Mouse (Mus musculus): ENCODE results near the gene Rab10. TPM values are rescaled to one million over a fixed set of nuclear protein-coding genes. Genes with fewer than 3 reads are reported as not detected.

Gene Rab10
- polyA plus RNA-seq (2014; fragmentation: Nextera tagmentation; extraction: Ambion mirVana), result 111 and 118 TPM in 2 replicates

- H3K27me3 ChIP-seq (ENCODE audit: control insufficient read depth, insufficient read depth, low read length), result no peaks in the 10 kb centered on the region
- under 1% methylated on average over 95 of the region's 111 CpGs for WGBS
- H3K27ac ChIP-seq (ENCODE audit: low read depth, low read length), result peak within 1 kb of the TSS; percentile 93
- ATAC-seq (replicated peaks; ENCODE audit: low FRiP score), result peak; percentile 97
- peak within 1 kb of the TSS; percentile 83 for H3K4me3 ChIP-seq (ENCODE audit: low read depth, low read length)
- H3K4me1 ChIP-seq (replicated peaks; ENCODE audit: control insufficient read depth, insufficient read depth, low read length), result peaks cover 4% of the 10 kb centered on the region; the same call in 1 of the 2 replicates
- H3K9ac ChIP-seq (ENCODE audit: low read length), result peak within 1 kb of the TSS; percentile 84
- H3K4me2 ChIP-seq (ENCODE audit: low read depth, low read length, severe bottlenecking), result peak within 1 kb of the TSS; percentile 75
- peak; percentile 99 for DNase-seq (ENCODE audit: low spot score)
- H3K36me3 ChIP-seq (ENCODE audit: control insufficient read depth, insufficient read depth, low read length), result no peaks in the 10 kb centered on the region
- H3K9me3 ChIP-seq (ENCODE audit: control insufficient read depth, low read length), result no peaks in the 10 kb centered on the region
Measured at GRCm38 (mm10) chr12:3309391-3310320, at the start of gene Rab10. Gene Rab10 (minus strand): TSS chr12:3309969.

GRCm38 (mm10) chr12:3359302-3359701 is 49.5 kb upstream of the Rab10 start:
- Histone ChIP-seq H3K4me1 (replicated peaks; ENCODE audit: control insufficient read depth, insufficient read depth, low read length) (no peaks in the 10 kb centered on the region), H3K9me3 (ENCODE audit: control insufficient read depth, low read length) (no peaks in the 10 kb centered on the region), H3K4me3 (ENCODE audit: low read depth, low read length) (no peak overlapping the region), H3K27ac (ENCODE audit: low read depth, low read length) (no peak overlapping the region), H3K27me3 (ENCODE audit: control insufficient read depth, insufficient read depth, low read length) (no peaks in the 10 kb centered on the region), H3K36me3 (ENCODE audit: control insufficient read depth, insufficient read depth, low read length) (no peaks in the 10 kb centered on the region), H3K9ac (ENCODE audit: low read length) (no peak overlapping the region), H3K4me2 (ENCODE audit: low read depth, low read length, severe bottlenecking) (no peak overlapping the region)
- ATAC-seq (replicated peaks; ENCODE audit: low FRiP score) (peak; percentile 40; the same call in 1 of the 2 replicates), DNase-seq (ENCODE audit: low spot score) (peak; percentile 82)
- 32% methylated on average over 3 of the region's 3 CpGs for WGBS

GRCm38 (mm10) chr12:3356824-3357223 is 47.1 kb upstream of the Rab10 start:
- Histone ChIP-seq H3K4me2 (ENCODE audit: low read depth, low read length, severe bottlenecking) (no peak overlapping the region), H3K9me3 (ENCODE audit: control insufficient read depth, low read length) (no peaks in the 10 kb centered on the region), H3K36me3 (ENCODE audit: control insufficient read depth, insufficient read depth, low read length) (no peaks in the 10 kb centered on the region), H3K27me3 (ENCODE audit: control insufficient read depth, insufficient read depth, low read length) (no peaks in the 10 kb centered on the region), H3K4me1 (replicated peaks; ENCODE audit: control insufficient read depth, insufficient read depth, low read length) (no peaks in the 10 kb centered on the region), H3K27ac (ENCODE audit: low read depth, low read length) (no peak overlapping the region), H3K4me3 (ENCODE audit: low read depth, low read length) (no peak overlapping the region), H3K9ac (ENCODE audit: low read length) (no peak overlapping the region)
- DNase-seq (ENCODE audit: low spot score) (no peak), ATAC-seq (replicated peaks; ENCODE audit: low FRiP score) (no peak)
- 73% methylated on average over 16 of the region's 16 CpGs for WGBS

GRCm38 (mm10) chr12:3355068-3355467 is 45.3 kb upstream of the Rab10 start:
- no peak for ATAC-seq (replicated peaks; ENCODE audit: low FRiP score)
- Histone ChIP-seq H3K4me3 (ENCODE audit: low read depth, low read length) (no peak overlapping the region), H3K9me3 (ENCODE audit: control insufficient read depth, low read length) (no peaks in the 10 kb centered on the region), H3K36me3 (ENCODE audit: control insufficient read depth, insufficient read depth, low read length) (no peaks in the 10 kb centered on the region), H3K27me3 (ENCODE audit: control insufficient read depth, insufficient read depth, low read length) (no peaks in the 10 kb centered on the region), H3K9ac (ENCODE audit: low read length) (no peak overlapping the region), H3K4me2 (ENCODE audit: low read depth, low read length, severe bottlenecking) (no peak overlapping the region), H3K4me1 (replicated peaks; ENCODE audit: control insufficient read depth, insufficient read depth, low read length) (no peaks in the 10 kb centered on the region), H3K27ac (ENCODE audit: low read depth, low read length) (no peak overlapping the region)
- WGBS, result 90% methylated on average over 8 of the region's 8 CpGs
- DNase-seq (ENCODE audit: low spot score), result no peak

GRCm38 (mm10) chr12:3352216-3352615 is 42.4 kb upstream of the Rab10 start:
- Histone ChIP-seq H3K4me1 (replicated peaks; ENCODE audit: control insufficient read depth, insufficient read depth, low read length) (no peaks in the 10 kb centered on the region), H3K27ac (ENCODE audit: low read depth, low read length) (no peak overlapping the region), H3K9me3 (ENCODE audit: control insufficient read depth, low read length) (no peaks in the 10 kb centered on the region), H3K4me3 (ENCODE audit: low read depth, low read length) (no peak overlapping the region), H3K36me3 (ENCODE audit: control insufficient read depth, insufficient read depth, low read length) (no peaks in the 10 kb centered on the region), H3K27me3 (ENCODE audit: control insufficient read depth, insufficient read depth, low read length) (no peaks in the 10 kb centered on the region), H3K4me2 (ENCODE audit: low read depth, low read length, severe bottlenecking) (no peak overlapping the region), H3K9ac (ENCODE audit: low read length) (no peak overlapping the region)
- DNase-seq (ENCODE audit: low spot score) (no peak), ATAC-seq (replicated peaks; ENCODE audit: low FRiP score) (no peak)
- 85% methylated on average over 6 of the region's 6 CpGs for WGBS

- H3K36me3 ChIP-seq (ENCODE audit: control insufficient read depth, insufficient read depth, low read length), result no peaks in the 10 kb centered on the region
- no peak for DNase-seq (ENCODE audit: low spot score)
- WGBS, result 72% methylated on average over 5 of the region's 5 CpGs
- H3K9me3 ChIP-seq (ENCODE audit: control insufficient read depth, low read length), result no peaks in the 10 kb centered on the region
- ATAC-seq (replicated peaks; ENCODE audit: low FRiP score), result no peak
- no peak overlapping the region for H3K4me2 ChIP-seq (ENCODE audit: low read depth, low read length, severe bottlenecking)
- no peak overlapping the region for H3K9ac ChIP-seq (ENCODE audit: low read length)
- no peaks in the 10 kb centered on the region for H3K27me3 ChIP-seq (ENCODE audit: control insufficient read depth, insufficient read depth, low read length)
- H3K27ac ChIP-seq (ENCODE audit: low read depth, low read length), result no peak overlapping the region
- no peaks in the 10 kb centered on the region for H3K4me1 ChIP-seq (replicated peaks; ENCODE audit: control insufficient read depth, insufficient read depth, low read length)
- no peak overlapping the region for H3K4me3 ChIP-seq (ENCODE audit: low read depth, low read length)
Measured at GRCm38 (mm10) chr12:3350136-3350535, 40.4 kb upstream of the Rab10 start.

GRCm38 (mm10) chr12:3349387-3349786 is 39.6 kb upstream of the Rab10 start:
- no peak overlapping the region for H3K4me2 ChIP-seq (ENCODE audit: low read depth, low read length, severe bottlenecking)
- 60% methylated on average over 2 of the region's 3 CpGs for WGBS
- H3K27ac ChIP-seq (ENCODE audit: low read depth, low read length), result no peak overlapping the region
- H3K9me3 ChIP-seq (ENCODE audit: control insufficient read depth, low read length), result no peaks in the 10 kb centered on the region
- H3K4me1 ChIP-seq (replicated peaks; ENCODE audit: control insufficient read depth, insufficient read depth, low read length), result no peaks in the 10 kb centered on the region
- H3K27me3 ChIP-seq (ENCODE audit: control insufficient read depth, insufficient read depth, low read length), result no peaks in the 10 kb centered on the region
- ATAC-seq (replicated peaks; ENCODE audit: low FRiP score), result no peak
- no peak for DNase-seq (ENCODE audit: low spot score)
- H3K36me3 ChIP-seq (ENCODE audit: control insufficient read depth, insufficient read depth, low read length), result no peaks in the 10 kb centered on the region
- no peak overlapping the region for H3K4me3 ChIP-seq (ENCODE audit: low read depth, low read length)
- H3K9ac ChIP-seq (ENCODE audit: low read length), result no peak overlapping the region

GRCm38 (mm10) chr12:3347682-3348081 is 37.9 kb upstream of the Rab10 start:
- Histone ChIP-seq H3K27ac (ENCODE audit: low read depth, low read length) (no peak overlapping the region), H3K4me3 (ENCODE audit: low read depth, low read length) (no peak overlapping the region), H3K4me1 (replicated peaks; ENCODE audit: control insufficient read depth, insufficient read depth, low read length) (no peaks in the 10 kb centered on the region), H3K9ac (ENCODE audit: low read length) (no peak overlapping the region), H3K27me3 (ENCODE audit: control insufficient read depth, insufficient read depth, low read length) (no peaks in the 10 kb centered on the region), H3K4me2 (ENCODE audit: low read depth, low read length, severe bottlenecking) (no peak overlapping the region), H3K36me3 (ENCODE audit: control insufficient read depth, insufficient read depth, low read length) (no peaks in the 10 kb centered on the region), H3K9me3 (ENCODE audit: control insufficient read depth, low read length) (no peaks in the 10 kb centered on the region)
- ATAC-seq (replicated peaks; ENCODE audit: low FRiP score) (no peak), DNase-seq (ENCODE audit: low spot score) (no peak)

GRCm38 (mm10) chr12:3345038-3345437 is 35.3 kb upstream of the Rab10 start:
- H3K36me3 ChIP-seq (ENCODE audit: control insufficient read depth, insufficient read depth, low read length), result no peaks in the 10 kb centered on the region
- DNase-seq (ENCODE audit: low spot score), result no peak
- WGBS, result 88% methylated on average over 5 of the region's 5 CpGs
- no peak overlapping the region for H3K4me2 ChIP-seq (ENCODE audit: low read depth, low read length, severe bottlenecking)
- H3K9me3 ChIP-seq (ENCODE audit: control insufficient read depth, low read length), result no peaks in the 10 kb centered on the region; the same call in 1 of the 2 replicates
- no peak overlapping the region for H3K4me3 ChIP-seq (ENCODE audit: low read depth, low read length)
- no peaks in the 10 kb centered on the region for H3K4me1 ChIP-seq (replicated peaks; ENCODE audit: control insufficient read depth, insufficient read depth, low read length)
- H3K27ac ChIP-seq (ENCODE audit: low read depth, low read length), result no peak overlapping the region
- no peaks in the 10 kb centered on the region for H3K27me3 ChIP-seq (ENCODE audit: control insufficient read depth, insufficient read depth, low read length)
- no peak overlapping the region for H3K9ac ChIP-seq (ENCODE audit: low read length)
- no peak for ATAC-seq (replicated peaks; ENCODE audit: low FRiP score)

All from forebrain, embryonic 11.5 days (tissue).